Mouse (Mus musculus): ENCODE measurements around the gene Lbx2. TPM values are rescaled to one million over a fixed set of nuclear protein-coding genes. Genes with fewer than 3 reads are reported as not detected.

The Lbx2 gene
- polyA plus RNA-seq, 1 experiment, result 0.07 TPM

- H3K4me3 ChIP-seq, result no peak overlapping the region
- H3K36me3 ChIP-seq (ENCODE audit: control insufficient read depth, insufficient read depth), result no peaks in the 10 kb centered on the region
- H3K4me2 ChIP-seq (ENCODE audit: low read depth), result no peak overlapping the region
- peaks cover 8% of the 10 kb centered on the region for H3K79me2 ChIP-seq (ENCODE audit: control insufficient read depth, insufficient read depth)
- peak; percentile 72 for TF ChIP-seq POLR2AphosphoS2 (IDR thresholded peaks at IDR 0.05; ENCODE audit: insufficient read length, low read depth)
- TF ChIP-seq POLR2A (IDR thresholded peaks at IDR 0.05; ENCODE audit: insufficient read length, low read depth), result peak; percentile 24
- no peak for TF ChIP-seq MYOG (IDR thresholded peaks at IDR 0.05; ENCODE audit: control insufficient read depth in 1 of 3, insufficient read depth in 1 of 3, insufficient read length in 2 of 3, low read depth in 2 of 3)
- no peak for TF ChIP-seq CEBPB (IDR thresholded peaks at IDR 0.05; ENCODE audit: insufficient read depth, poor library complexity, severe bottlenecking)
- TF ChIP-seq TCF12 (IDR thresholded peaks at IDR 0.05; ENCODE audit: insufficient read depth, poor library complexity, severe bottlenecking), result no peak
- TF ChIP-seq TCF3 (IDR thresholded peaks at IDR 0.05; ENCODE audit: insufficient read length, low read depth), result no peak
- no peak for TF ChIP-seq REST (IDR thresholded peaks at IDR 0.05; ENCODE audit: insufficient read depth, insufficient read length)
- H3K27me3 ChIP-seq (ENCODE audit: control insufficient read depth, insufficient read depth, insufficient read length), result no peaks in the 10 kb centered on the region
- no peak overlapping the region for H3ac ChIP-seq (ENCODE audit: control insufficient read depth, insufficient read length)
These were observed 45.4 kb downstream of the Lbx2 start for GRCm38 (mm10) chr6:83131469-83132034.

GRCm38 (mm10) chr6:83132176-83132919 is 46.2 kb downstream of the Lbx2 start:
- no peak overlapping the region for H3ac ChIP-seq (ENCODE audit: control insufficient read depth, insufficient read length)
- H3K36me3 ChIP-seq (ENCODE audit: control insufficient read depth, insufficient read depth), result no peaks in the 10 kb centered on the region
- no peak overlapping the region for H3K4me2 ChIP-seq (ENCODE audit: low read depth)
- H3K27me3 ChIP-seq (ENCODE audit: control insufficient read depth, insufficient read depth, insufficient read length), result no peaks in the 10 kb centered on the region
- H3K4me3 ChIP-seq, result no peak overlapping the region
- peaks cover 8% of the 10 kb centered on the region for H3K79me2 ChIP-seq (ENCODE audit: control insufficient read depth, insufficient read depth)
- peak; percentile 42 for TF ChIP-seq POLR2AphosphoS2 (IDR thresholded peaks at IDR 0.05; ENCODE audit: insufficient read length, low read depth)
- TF ChIP-seq SRF (IDR thresholded peaks at IDR 0.05; ENCODE audit: control insufficient read depth, insufficient read length, low read depth), result no peak
- no peak for TF ChIP-seq TCF12 (IDR thresholded peaks at IDR 0.05; ENCODE audit: insufficient read depth, poor library complexity, severe bottlenecking)
- peak; percentile 60 for TF ChIP-seq USF1 (IDR thresholded peaks at IDR 0.05; ENCODE audit: low read depth)

- Histone ChIP-seq H3ac (ENCODE audit: control insufficient read depth, insufficient read length) (no peak overlapping the region), H3K4me3 (no peak overlapping the region), H3K36me3 (ENCODE audit: control insufficient read depth, insufficient read depth) (no peaks in the 10 kb centered on the region), H3K27me3 (ENCODE audit: control insufficient read depth, insufficient read depth, insufficient read length) (no peaks in the 10 kb centered on the region), H3K79me2 (ENCODE audit: control insufficient read depth, insufficient read depth) (peaks cover 19% of the 10 kb centered on the region), H3K4me2 (ENCODE audit: low read depth) (no peak overlapping the region)
- TF ChIP-seq MAX (IDR thresholded peaks at IDR 0.05; ENCODE audit: low read depth) (no peak), USF1 (IDR thresholded peaks at IDR 0.05; ENCODE audit: low read depth) (no peak), POLR2A (IDR thresholded peaks at IDR 0.05; ENCODE audit: insufficient read length, low read depth) (no peak), POLR2AphosphoS2 (IDR thresholded peaks at IDR 0.05; ENCODE audit: insufficient read length, low read depth) (no peak), E2F4 (IDR thresholded peaks at IDR 0.05; ENCODE audit: insufficient read depth) (no peak), SRF (IDR thresholded peaks at IDR 0.05; ENCODE audit: control insufficient read depth, insufficient read length, low read depth) (no peak), TCF12 (IDR thresholded peaks at IDR 0.05; ENCODE audit: insufficient read depth, poor library complexity, severe bottlenecking) (no peak), CEBPB (IDR thresholded peaks at IDR 0.05; ENCODE audit: insufficient read depth, poor library complexity, severe bottlenecking) (no peak), MYOD1 (IDR thresholded peaks at IDR 0.05; ENCODE audit: control insufficient read depth in 1 of 3, insufficient read length in 2 of 3, low read depth in 2 of 3) (no peak), MYOG (IDR thresholded peaks at IDR 0.05; ENCODE audit: control insufficient read depth in 1 of 3, insufficient read depth in 1 of 3, insufficient read length in 2 of 3, low read depth in 2 of 3) (no peak), TCF3 (IDR thresholded peaks at IDR 0.05; ENCODE audit: insufficient read length, low read depth) (no peak), REST (IDR thresholded peaks at IDR 0.05; ENCODE audit: insufficient read depth, insufficient read length) (no peak)
These were observed 48.1 kb downstream of the Lbx2 start for GRCm38 (mm10) chr6:83134226-83134625.

- Histone ChIP-seq H3K4me3 (peak within 1 kb of the TSS; percentile 88), H3K36me3 (ENCODE audit: control insufficient read depth, insufficient read depth) (no peaks in the 10 kb centered on the region), H3ac (ENCODE audit: control insufficient read depth, insufficient read length) (peak within 1 kb of the TSS; percentile 52), H3K4me2 (ENCODE audit: low read depth) (peak within 1 kb of the TSS; percentile 84), H3K27me3 (ENCODE audit: control insufficient read depth, insufficient read depth, insufficient read length) (no peaks in the 10 kb centered on the region), H3K79me2 (ENCODE audit: control insufficient read depth, insufficient read depth) (peaks cover 27% of the 10 kb centered on the region)
- TF ChIP-seq POLR2AphosphoS2 (IDR thresholded peaks at IDR 0.05; ENCODE audit: insufficient read length, low read depth) (no peak), USF1 (IDR thresholded peaks at IDR 0.05; ENCODE audit: low read depth) (no peak), CEBPB (IDR thresholded peaks at IDR 0.05; ENCODE audit: insufficient read depth, poor library complexity, severe bottlenecking) (no peak), TCF3 (IDR thresholded peaks at IDR 0.05; ENCODE audit: insufficient read length, low read depth) (no peak), POLR2A (IDR thresholded peaks at IDR 0.05; ENCODE audit: insufficient read length, low read depth) (no peak), MYOD1 (IDR thresholded peaks at IDR 0.05; ENCODE audit: control insufficient read depth in 1 of 3, insufficient read length in 2 of 3, low read depth in 2 of 3) (no peak), MAX (IDR thresholded peaks at IDR 0.05; ENCODE audit: low read depth) (no peak), TCF12 (IDR thresholded peaks at IDR 0.05; ENCODE audit: insufficient read depth, poor library complexity, severe bottlenecking) (no peak)
These were observed 48.9 kb downstream of the Lbx2 start, which contains the start of gene Rtkn for GRCm38 (mm10) chr6:83134951-83135513. Gene Rtkn (plus strand): TSS chr6:83135463.
